Mouse (Mus musculus): Measurements from ENCODE around the gene Pon3.

Pon3 gene

GRCm38 (mm10) chr6:5255722-5256451 lies at the start of gene Pon3:
Gene Pon3, minus strand, starts transcription at chr6:5256286.
- DNase-seq (ENCODE audit: low spot score) = peak; percentile 74

GRCm38 (mm10) chr6:5304956-5305355 lies 48.9 kb upstream of the Pon3 start:
- no peak for DNase-seq (ENCODE audit: low spot score)

GRCm38 (mm10) chr6:5300629-5301028 lies 44.5 kb upstream of the Pon3 start:
- peak; percentile 50 for DNase-seq (ENCODE audit: low spot score)

- no peak for DNase-seq (ENCODE audit: low spot score)
Observed at GRCm38 (mm10) chr6:5299561-5299960, 43.5 kb upstream of the Pon3 start.

GRCm38 (mm10) chr6:5298092-5298554 lies 42.0 kb upstream of the Pon3 start, which contains the start of gene Pon2:
Gene Pon2, minus strand, starts transcription at chr6:5298455.
- DNase-seq (ENCODE audit: low spot score) = peak; percentile 86

- DNase-seq (ENCODE audit: low spot score) = peak; percentile 65
Observed at GRCm38 (mm10) chr6:5297321-5298091, 41.4 kb upstream of the Pon3 start.

- DNase-seq (ENCODE audit: low spot score) = no peak
Observed at GRCm38 (mm10) chr6:5296067-5296466, 40.0 kb upstream of the Pon3 start.

GRCm38 (mm10) chr6:5294659-5295449 lies 38.8 kb upstream of the Pon3 start:
- DNase-seq (ENCODE audit: low spot score) = no peak

- DNase-seq (ENCODE audit: low spot score) = no peak
Observed at GRCm38 (mm10) chr6:5292841-5293240, 36.8 kb upstream of the Pon3 start.

- DNase-seq (ENCODE audit: low spot score) = peak; percentile 14
Observed at GRCm38 (mm10) chr6:5291450-5291849, 35.4 kb upstream of the Pon3 start.

GRCm38 (mm10) chr6:5287919-5288318 lies 31.8 kb upstream of the Pon3 start:
- DNase-seq (ENCODE audit: low spot score) = no peak

GRCm38 (mm10) chr6:5287392-5287791 lies 31.3 kb upstream of the Pon3 start:
- DNase-seq (ENCODE audit: low spot score) = no peak

- no peak for DNase-seq (ENCODE audit: low spot score)
Observed at GRCm38 (mm10) chr6:5282418-5282817, 26.3 kb upstream of the Pon3 start.

GRCm38 (mm10) chr6:5280576-5281305 lies 24.7 kb upstream of the Pon3 start:
- no peak for DNase-seq (ENCODE audit: low spot score)

- no peak for DNase-seq (ENCODE audit: low spot score)
Observed at GRCm38 (mm10) chr6:5277972-5278371, 21.9 kb upstream of the Pon3 start.

- DNase-seq (ENCODE audit: low spot score) = no peak
Observed at GRCm38 (mm10) chr6:5269641-5270040, 13.6 kb upstream of the Pon3 start.

GRCm38 (mm10) chr6:5264793-5265192 lies 8.7 kb upstream of the Pon3 start:
- no peak for DNase-seq (ENCODE audit: low spot score)

- no peak for DNase-seq (ENCODE audit: low spot score)
Observed at GRCm38 (mm10) chr6:5263250-5263999, 7.3 kb upstream of the Pon3 start.

- peak; percentile 12 for DNase-seq (ENCODE audit: low spot score)
Observed at GRCm38 (mm10) chr6:5262322-5263249, 6.5 kb upstream of the Pon3 start.

GRCm38 (mm10) chr6:5255291-5255690 lies 795 bp downstream of the Pon3 start:
- no peak for DNase-seq (ENCODE audit: low spot score)
